Mouse (Mus musculus) thymus, postnatal 25 days (tissue): ENCODE measurements around the gene Zc3h8.

Experiments
- DNase-seq: peaks from one replicate; pipeline ENCODE4 v3.0.0; 2022

Zc3h8 gene

DNA sequence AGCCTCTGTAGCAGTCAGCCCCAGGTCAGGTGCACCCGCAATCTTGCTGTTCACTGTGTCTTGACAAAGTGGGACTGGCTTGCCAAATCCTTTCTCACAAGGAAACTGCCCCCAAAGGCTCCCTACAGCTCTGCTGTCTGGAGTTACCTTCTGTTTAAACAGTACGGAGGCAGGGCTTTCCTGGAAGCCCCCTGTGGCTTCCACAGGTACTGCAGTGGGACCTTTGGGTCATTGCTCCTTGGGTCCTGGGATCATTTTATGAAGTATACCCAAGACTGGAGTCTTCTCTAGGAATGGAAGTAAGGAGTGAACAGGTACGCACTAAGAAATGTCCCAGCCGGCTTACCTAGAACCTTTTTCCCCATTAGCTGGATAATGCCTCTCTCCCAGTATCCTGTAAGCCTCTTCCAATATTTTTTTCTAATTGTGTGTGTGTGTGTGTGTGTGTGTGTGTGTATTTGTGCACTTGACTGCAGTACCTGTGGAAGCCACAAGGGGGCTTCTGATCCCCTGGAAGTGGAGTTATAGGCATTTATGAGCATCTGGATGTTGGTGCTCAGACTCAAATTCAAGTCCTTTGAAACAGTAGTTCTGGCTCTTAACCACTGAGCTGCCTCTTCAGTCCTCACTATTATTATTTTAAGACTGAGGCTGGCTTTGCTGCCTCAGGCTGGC, 53.1 kb downstream of the Zc3h8 start:
- DNase-seq = no peak

DNA sequence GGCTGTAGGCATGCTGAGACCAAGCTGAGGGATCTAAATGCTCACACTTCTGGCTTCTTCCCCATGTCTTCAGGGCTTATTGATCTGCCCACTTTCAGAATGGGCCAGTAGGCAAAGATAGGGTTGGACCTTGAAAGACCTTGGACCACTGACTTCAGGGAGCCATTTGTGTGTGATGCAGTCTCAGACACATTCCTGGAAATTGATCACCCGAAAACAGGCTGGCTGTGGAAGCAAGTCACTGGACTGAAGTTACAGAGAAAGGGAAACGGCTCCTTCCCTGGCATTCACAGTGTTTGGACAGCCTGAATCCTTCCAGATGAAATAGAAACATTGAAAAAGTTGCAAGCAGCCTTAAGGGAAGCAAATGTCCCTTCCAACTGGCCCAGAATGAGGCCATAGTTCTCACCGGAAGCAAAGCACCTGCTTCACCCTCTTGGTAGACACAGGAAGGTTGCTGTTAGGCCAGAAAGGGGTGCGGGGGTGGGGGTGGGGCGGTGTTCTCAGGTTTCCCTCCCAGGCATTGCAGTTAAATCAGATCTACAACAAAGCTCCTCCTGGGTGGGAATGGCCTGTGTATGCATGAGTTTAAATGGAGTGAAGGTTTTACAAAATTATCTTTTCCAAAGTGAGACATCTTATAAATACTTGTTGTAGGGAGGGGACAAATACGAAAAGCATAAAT, 55.9 kb downstream of the Zc3h8 start:
- no peak for DNase-seq

DNA sequence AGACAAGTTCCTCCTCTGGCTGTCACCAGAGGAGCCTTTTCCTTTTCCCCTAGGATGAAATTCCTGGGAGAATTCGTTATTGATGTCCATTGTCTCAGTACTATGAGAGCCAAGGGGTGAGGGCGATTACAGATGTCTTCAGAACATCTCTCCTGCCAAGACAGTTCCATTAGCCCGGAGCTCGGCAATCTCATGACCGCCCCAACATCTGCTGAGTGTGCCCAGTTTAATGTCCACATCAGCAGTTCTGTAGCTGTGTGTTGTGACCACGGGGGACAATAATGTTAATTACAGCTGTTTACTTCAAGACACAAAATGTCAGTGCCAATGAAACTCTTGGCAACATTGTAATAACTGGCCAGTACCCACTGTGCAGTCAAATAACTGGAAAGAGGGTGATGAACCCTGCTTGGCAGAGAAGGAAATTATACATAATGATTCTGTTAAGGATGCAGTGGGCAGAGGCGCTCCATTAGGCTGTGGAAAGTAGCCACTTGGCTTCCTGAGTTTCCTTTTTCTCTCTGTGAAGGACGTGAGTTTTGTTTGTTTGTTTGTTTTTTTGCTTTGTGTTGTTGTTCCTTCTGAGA, 58.6 kb downstream of the Zc3h8 start:
- no peak for DNase-seq

DNA sequence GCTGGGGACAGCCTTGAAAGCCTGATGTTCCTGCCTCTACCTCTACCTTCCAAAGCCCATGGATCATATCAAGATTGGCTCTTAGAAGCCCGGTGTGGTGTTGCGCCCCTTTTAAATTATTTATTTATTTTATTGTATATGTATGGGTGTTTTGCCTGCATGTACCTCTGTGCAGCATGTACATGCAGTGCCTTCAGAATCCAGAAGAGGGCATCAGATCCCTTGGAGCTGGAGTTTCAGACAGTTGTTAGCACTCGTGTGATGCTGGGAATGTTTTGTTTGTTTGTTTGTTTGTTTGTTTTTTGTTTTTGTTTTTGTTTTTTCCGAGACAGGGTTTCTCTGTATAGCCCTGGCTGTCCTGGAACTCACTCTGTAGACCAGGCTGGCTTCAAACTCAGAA, 62.6 kb downstream of the Zc3h8 start:
- DNase-seq = peak; percentile 40
